Mouse (Mus musculus): ENCODE data around the gene Emc3.

The Emc3 gene

DNA sequence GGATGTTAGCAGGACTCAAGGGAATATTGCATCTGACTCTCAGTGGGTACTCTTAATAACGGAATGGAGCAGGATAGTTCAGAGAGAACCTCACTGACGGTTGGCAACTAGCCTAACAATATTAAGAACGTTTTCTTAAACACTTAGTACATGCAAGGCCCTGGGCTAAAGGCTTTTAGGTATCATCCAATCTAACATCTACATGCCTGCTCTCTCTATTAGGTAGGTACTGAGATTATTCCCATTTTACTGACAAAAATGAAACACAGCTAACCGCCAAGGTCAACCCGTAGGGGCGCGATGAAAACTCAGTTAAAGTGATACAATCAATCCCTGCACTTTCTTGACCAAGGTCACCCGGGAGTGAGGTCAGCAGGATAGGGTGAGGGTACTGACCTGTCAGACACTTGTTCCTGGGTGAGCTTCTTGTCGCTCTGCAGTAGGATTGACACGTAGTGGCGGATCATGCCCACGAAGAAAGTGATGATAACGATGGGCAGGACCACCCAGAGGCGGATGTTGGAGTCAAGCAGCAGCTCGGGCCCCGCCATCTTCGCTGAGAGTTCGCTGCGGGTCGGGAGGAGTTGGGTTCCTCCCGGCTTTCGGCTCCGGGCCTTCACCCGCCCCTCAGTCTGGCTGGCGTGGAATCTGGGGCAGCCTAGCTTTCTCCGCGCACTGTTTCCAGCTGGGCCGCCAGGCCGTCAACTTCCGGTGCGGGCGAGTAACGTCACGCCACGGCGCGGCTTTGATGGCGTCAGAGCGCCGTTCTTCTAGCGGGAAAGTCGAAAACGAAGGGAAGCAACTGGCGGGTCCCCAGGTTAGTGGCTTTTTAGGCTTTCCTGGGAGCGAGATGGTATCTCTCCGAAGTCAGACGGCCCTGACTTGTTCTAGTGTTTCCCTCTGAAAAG lies at the start of gene Emc3, which contains the start of gene Fancd2:
Gene Emc3, minus strand, starts transcription at position 721 of the 908 bp plus-strand sequence.
Gene Fancd2, plus strand, starts transcription at position 751 of the 908 bp plus-strand sequence.
- peak; percentile 90 for DNase-seq (ENCODE audit: low spot score)

GRCm38 (mm10) chr6:113579306-113579705 lies 47.9 kb upstream of the Emc3 start:
- DNase-seq (ENCODE audit: low spot score), result no peak

DNA sequence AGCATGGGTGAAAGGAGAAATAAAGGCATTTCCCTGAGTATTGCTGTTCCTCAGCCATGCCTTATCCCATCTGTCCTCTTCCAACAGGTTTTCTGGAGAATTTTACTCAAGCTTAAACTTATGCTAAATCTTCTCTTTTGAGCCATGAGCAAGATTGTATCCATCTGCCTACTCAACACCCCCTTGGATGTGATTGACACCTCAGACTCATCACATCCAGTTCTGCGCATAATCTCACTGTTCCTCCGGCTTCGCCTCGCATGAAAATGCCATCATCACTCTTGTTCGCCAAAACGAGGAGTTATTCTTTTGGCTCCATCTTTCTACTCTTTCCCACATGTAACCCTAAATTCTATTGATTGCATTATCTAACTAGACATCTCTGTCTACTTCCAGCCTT lies 44.6 kb upstream of the Emc3 start:
- DNase-seq (ENCODE audit: low spot score), result no peak

GRCm38 (mm10) chr6:113564557-113564956 lies 33.1 kb upstream of the Emc3 start:
- no peak for DNase-seq (ENCODE audit: low spot score)

GRCm38 (mm10) chr6:113559736-113560135 lies 28.3 kb upstream of the Emc3 start:
- no peak for DNase-seq (ENCODE audit: low spot score)

- DNase-seq (ENCODE audit: low spot score), result no peak
These were observed 12.5 kb upstream of the Emc3 start for GRCm38 (mm10) chr6:113543906-113544481.

DNA sequence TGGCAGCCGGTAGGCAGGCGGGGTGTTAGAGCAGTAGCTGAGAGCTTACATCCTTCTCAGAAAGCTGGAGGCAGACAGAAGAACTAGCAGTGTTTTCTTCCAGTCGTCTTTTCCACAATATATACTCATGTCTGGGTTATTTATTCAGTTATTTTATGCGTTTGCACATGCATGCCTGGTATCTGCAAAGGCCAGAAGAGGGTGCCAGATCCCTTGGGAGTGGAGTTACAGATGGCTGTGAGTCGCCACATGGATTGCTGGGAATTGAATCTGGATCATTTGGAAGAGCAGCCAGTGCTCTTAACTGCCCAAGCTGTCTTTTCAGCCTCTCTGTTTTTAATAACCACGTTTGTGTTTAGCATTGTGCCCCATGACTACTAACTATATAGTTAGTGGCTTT lies 10.2 kb upstream of the Emc3 start:
- DNase-seq (ENCODE audit: low spot score), result no peak

GRCm38 (mm10) chr6:113534886-113535285 lies 3.4 kb upstream of the Emc3 start:
- no peak for DNase-seq (ENCODE audit: low spot score)

DNA sequence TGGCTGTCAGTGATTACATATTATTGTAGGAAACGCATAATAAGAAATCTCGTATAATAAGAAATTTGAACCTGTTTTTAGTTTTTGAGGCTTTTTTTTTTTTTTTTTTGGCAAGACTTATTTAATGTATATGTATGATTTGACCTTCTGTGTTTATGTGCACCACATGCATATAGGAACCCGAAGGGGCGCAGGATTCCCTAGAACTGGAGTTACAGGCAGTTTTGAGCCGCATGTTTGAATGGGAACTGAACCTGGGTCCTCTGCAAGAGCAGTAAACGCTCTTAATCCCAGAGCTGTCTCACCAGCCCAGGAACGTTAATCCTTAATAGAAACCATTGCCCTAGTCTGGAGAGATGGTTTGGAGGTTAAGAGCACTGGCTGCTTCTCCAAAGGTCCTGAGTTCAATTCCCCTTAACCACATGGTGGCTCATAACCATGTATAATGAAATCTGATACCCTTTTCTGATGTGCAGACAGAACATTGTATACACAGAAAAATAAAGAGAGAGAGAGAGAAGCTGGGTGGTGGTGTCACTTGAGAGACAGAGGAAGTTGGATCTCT lies 470 bp upstream of the Emc3 start:
- no peak for DNase-seq (ENCODE audit: low spot score)

DNA sequence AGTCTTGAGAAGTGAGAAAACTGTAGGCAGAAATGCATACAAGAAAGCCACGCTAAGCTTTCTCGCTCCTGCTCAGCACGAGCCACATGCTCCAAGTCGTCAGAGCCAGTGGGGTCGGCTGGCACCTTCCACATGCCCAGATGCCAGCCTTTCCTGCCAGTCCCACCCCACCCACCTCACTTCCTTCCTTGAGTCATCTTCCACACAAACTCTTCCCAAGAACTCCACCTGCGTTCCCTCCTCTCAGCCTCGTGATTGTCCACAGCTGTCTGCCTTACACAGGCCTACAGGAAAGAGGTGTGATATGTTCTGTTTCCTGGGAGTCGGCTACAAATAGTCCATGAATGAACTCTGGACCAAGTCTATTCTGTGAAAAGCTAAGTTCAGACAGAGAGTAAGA lies 8.0 kb downstream of the Emc3 start:
- no peak for DNase-seq (ENCODE audit: low spot score)

DNA sequence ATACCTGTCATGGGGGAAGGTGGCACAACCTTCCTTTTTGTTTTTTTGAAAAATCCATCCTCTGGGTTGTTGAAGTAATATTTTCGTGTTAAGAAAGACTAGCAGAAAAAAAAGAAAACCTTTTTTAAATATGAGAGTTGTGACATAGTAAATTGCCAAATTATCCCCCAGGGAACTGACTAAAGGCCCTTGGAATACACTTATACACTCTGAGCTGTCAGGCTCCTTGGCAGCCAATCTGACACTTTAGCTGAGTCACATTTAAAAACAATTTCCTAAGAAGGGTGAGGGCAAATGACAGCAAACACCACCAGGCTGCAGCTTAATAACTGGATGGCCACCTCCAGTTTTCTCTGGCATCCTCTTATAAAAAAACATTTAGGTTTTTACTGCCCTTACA lies 9.1 kb downstream of the Emc3 start:
- no peak for DNase-seq (ENCODE audit: low spot score)

DNA sequence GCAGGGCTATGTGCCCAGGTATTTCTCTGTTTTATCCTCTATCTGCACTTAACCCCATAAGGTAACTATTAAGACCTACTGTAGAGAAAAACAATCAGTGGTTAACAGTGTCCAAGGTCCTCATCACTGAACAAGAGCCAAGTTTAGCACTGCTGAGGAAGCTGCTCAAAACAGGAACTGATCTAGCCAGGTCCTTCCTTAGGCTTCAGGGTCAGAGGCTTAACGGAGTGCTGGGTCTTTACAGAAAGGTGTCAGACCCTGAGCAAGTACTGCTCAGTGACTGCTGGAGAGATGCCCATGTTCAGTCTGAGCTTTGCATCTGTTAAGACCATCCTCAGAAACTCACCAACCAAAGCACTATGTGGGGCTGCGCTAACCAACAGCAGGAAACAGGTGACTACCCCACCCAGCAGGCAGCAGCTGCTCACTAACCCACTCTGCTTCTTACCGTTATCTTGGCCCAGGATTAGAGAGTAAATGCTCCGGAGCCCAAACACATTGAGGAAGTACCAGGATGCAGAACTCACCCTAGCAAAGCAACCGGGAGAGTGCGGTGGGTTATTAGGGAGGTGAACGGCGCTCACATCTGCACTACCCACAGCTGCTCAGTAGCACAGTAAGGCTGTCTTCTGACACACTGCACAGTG lies 13.9 kb downstream of the Emc3 start:
- DNase-seq (ENCODE audit: low spot score), result no peak

DNA sequence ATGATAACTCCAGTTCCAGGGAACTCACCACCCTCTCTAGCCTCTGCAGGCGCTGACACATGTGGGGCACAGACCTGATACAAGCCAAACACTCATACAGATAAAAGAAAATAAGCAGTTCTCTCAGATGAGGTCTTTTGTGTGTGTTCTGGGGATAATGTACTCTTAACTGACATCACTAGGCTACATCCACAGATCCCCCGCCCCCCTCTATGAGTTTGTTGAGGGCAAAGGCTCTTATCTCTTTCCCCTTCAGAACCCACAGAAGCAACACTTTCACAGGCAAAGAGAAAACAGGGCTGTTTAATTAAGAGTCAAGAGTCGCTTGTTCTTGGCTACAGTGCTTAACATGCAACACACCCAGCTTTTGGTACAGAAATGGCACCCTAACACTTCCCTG lies 16.9 kb downstream of the Emc3 start:
- no peak for DNase-seq (ENCODE audit: low spot score)

DNA sequence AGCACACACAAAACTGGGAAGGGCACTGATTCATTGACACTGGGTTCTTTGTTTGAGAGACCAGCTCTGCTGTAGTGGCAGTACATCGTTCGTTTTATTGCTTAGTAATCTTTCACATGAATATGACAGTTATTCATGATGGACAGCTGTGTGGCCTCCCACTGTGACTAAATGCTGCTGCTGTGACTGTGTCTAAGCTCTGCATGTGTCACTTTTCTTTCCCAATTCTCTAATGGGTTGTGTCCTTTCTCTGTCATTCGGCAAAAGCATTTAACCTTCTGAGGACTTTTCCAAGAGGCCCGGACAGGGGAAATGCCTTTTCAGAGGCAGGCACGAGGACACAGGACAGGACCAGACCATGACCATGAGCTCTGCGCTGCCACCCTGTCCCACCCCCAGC lies 17.5 kb downstream of the Emc3 start:
- no peak for DNase-seq (ENCODE audit: low spot score)

DNA sequence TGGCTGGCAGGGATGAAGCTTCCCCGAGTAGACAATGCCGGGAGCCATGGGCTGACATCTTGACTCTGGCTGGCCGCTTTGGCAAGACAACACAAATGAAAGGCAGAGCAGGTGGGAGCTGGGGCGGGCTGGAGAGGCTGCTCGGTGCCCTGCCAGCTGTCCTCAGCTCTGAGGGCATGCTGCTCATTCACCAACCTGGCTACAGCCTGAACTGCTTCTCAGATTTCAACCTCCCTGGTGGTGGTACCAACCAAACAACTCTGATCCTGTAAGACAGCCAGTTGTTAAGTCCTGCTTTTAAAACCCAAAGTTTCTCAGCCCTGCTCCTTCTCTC lies 22.5 kb downstream of the Emc3 start:
- DNase-seq (ENCODE audit: low spot score), result no peak

DNA sequence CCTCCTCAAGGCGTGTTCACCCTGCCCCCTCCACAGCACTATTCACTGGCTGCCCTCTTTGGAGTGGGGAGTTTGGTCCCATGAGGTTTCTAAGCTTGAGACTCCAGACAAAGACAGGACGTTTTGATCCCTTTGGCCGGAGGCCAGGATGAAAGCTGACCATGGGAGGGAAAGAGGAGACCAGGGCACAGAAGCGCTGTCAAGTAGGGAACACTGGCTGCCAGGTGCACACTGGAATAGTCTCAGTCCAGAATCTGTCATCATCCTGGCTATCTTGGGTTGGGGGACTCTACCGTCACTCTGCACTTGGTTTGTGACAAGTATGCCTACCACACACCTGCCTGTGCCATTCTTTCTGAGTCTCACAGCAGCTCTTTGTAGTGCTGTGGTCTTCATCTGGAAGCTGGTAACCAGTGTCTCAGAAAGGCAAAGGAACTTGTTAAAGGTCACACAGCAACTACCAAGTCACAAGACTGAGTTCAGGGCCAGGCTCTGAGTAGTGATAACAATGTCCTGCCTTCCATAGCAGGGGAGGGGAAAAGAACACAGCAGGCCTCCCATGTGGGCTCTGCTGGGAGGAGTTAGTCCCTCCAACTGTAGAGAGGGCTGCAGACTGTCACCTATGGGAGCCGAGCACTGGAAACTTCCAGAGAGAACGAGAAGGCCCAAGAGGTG lies 23.0 kb downstream of the Emc3 start:
- DNase-seq (ENCODE audit: low spot score), result no peak

GRCm38 (mm10) chr6:113507130-113507529 lies 24.3 kb downstream of the Emc3 start:
- DNase-seq (ENCODE audit: low spot score), result no peak

- DNase-seq (ENCODE audit: low spot score), result no peak
These were observed 25.8 kb downstream of the Emc3 start for GRCm38 (mm10) chr6:113505689-113506088.

- no peak for DNase-seq (ENCODE audit: low spot score)
These were observed 28.7 kb downstream of the Emc3 start for GRCm38 (mm10) chr6:113502801-113503200.

GRCm38 (mm10) chr6:113501388-113502084 lies 29.9 kb downstream of the Emc3 start, which contains the start of gene Prrt3:
TSS of gene Prrt3 (minus strand) at chr6:113501931.
- no peak for DNase-seq (ENCODE audit: low spot score)

GRCm38 (mm10) chr6:113499346-113499745 lies 32.1 kb downstream of the Emc3 start:
- DNase-seq (ENCODE audit: low spot score), result no peak

Measured in ovary, postnatal 36 days (tissue).